Mouse (Mus musculus): ENCODE data around the gene Xpo5.

GRCm38 (mm10) chr17:46170538-46170937, 32.0 kb upstream of the Xpo5 start:
- no peak for TF ChIP-seq FLI1 (IDR thresholded peaks at IDR 0.05; ENCODE audit: low read length)
- TF ChIP-seq GATA1 (IDR thresholded peaks at IDR 0.05; ENCODE audit: borderline replicate concordance, low read length), result no peak

All from megakaryocyte, embryonic 14.5 days (primary cell).